Mouse (Mus musculus) embryonic fibroblast, embryonic 13.5 days (primary cell): ENCODE data around the gene Timp3. TPM values are rescaled to one million over a fixed set of nuclear protein-coding genes. Genes with fewer than 3 reads are reported as not detected.

Experiments
- H3K27ac ChIP-seq: 2 replicates; pipeline ENCODE4 v1.5.1; 2012; ENCODE audit warnings: low read length, control low read depth, inconsistent platforms; ENCODE audit not compliant: insufficient read depth
- H3K4me1 ChIP-seq: 2 replicates; pipeline ENCODE4 v1.6.1; 2011; ENCODE audit warnings: low read length; ENCODE audit not compliant: control insufficient read depth, insufficient read depth
- H3K4me3 ChIP-seq: 2 replicates; pipeline ENCODE4 v1.5.1; 2011; ENCODE audit warnings: mild to moderate bottlenecking, control low read depth, low read length; ENCODE audit not compliant: insufficient read depth
- CTCF ChIP-seq: IDR thresholded peaks from 2 replicates; pipeline ENCODE4 v1.5.1; 2011; ENCODE audit warnings: mild to moderate bottlenecking, control low read depth, low read length, moderate library complexity, borderline replicate concordance; ENCODE audit not compliant: insufficient read depth
- POLR2A ChIP-seq: IDR thresholded peaks from 2 replicates; pipeline ENCODE4 v1.6.1; 2011; ENCODE audit warnings: low read depth, mild to moderate bottlenecking, control low read depth, low read length, moderate library complexity
- polyA plus RNA-seq: library from polyadenylated mRNA; stranded (reverse); fragments of >200 nt; gene quantifications from 2 replicates; pipeline ENCODE4 v1.2.4, GENCODE M21; 2011; ENCODE audit warnings: low read depth; ENCODE audit not compliant: missing spikeins, insufficient read length

The Timp3 gene
- polyA plus RNA-seq, 1 experiment = 704 TPM

DNA sequence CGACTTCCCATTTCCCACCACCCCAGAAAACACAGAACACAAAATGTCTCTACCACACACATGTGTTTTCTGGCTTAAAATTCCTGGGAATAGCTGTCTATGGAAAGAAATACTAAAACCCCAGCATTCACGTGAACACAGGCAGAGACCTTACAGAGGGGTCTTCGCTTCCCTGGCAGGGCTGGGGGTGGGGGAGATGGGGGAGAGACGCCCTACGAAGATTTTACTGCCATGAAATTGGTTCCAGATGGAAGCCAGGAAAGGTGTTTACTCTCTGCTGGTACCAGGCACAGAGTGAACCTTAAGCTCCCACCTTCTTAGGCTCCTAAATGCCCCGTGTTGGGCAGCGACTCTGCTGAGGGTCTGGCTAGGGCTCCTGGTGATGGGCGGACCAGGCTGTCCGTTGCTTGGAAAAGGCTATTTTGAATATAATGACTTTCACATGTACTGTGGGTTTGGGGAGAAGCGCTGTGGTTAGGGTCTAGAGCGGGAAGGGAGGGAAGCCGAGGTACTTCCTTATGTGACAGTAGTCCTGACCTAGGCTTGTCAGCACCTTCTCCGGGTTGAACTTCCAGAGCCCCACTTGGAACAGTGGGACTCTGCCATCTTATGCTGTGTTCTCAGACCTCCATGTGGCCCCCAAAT is 4.6 kb upstream of the Timp3 start:
- no peak for TF ChIP-seq POLR2A
- TF ChIP-seq CTCF = no peak
- H3K27ac ChIP-seq = no peak overlapping the region
- H3K4me1 ChIP-seq = no peaks in the 10 kb centered on the region
- no peak overlapping the region for H3K4me3 ChIP-seq

DNA sequence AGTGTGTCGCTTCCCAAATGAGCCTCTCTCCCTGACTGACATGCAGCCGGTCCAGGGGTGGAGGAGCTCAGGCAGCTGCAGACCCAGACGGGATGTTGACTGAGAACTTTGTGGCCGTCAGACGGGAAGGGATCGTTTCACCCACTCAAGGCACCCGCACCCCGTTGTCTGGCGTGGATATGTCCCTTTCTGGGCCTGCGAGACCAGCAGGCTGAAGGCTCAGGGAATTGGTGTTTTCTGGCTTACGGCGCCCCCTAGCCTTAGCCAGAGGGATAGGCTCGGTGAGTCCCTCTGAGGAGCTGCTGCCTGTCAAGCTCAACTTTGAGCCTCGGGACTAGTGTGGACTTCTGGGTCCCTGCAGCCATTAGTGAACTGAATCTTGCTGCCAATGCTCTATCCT is 4.1 kb upstream of the Timp3 start:
- Histone ChIP-seq H3K4me1 (no peaks in the 10 kb centered on the region), H3K27ac (no peak overlapping the region), H3K4me3 (no peak overlapping the region)
- TF ChIP-seq POLR2A (0 out of 2 replicates have a peak, but pooled peaks have one; percentile 12), CTCF (peak; percentile 86)

DNA sequence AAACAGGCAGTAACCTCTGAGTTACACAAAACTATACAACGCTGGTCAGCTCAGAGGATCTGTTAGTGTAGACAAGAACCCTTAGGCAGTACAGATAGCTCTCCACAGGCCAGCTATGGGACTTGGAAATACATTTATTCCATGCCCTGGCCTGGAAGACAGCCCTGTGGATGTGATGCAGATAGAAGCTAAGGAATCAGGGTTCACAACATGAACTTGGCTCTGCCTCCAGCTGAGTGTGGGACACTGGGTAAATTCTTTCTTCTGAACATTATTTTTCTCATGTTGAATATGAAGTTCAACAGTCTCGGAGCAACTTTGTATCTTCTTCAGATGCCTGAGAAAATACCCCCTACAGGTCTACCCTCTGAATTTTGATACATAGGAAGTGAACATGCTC is 2.9 kb upstream of the Timp3 start:
- no peak overlapping the region for H3K4me3 ChIP-seq
- TF ChIP-seq POLR2A = no peak
- no peak for TF ChIP-seq CTCF
- H3K4me1 ChIP-seq = no peaks in the 10 kb centered on the region
- H3K27ac ChIP-seq = no peak overlapping the region

DNA sequence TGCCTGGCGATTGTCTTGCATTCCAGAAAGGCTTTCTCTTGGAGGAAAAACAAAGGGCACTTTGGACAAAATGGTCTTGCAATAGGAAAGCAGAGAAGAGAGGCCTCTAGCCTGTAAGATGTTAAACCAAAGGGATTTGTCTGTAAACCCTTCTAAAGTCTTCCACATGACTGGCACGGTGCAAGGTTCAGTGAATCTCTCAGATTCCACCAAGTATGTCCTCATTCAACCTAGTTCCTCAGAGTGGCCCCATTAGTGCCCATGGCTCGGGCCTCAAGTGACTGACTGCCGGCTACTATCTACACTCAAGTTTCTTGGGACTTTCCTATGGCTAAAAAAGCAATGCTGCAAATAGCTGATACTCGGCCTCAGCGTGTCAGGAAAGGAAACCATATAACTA is 1.8 kb upstream of the Timp3 start:
- Histone ChIP-seq H3K4me1 (no peaks in the 10 kb centered on the region), H3K27ac (no peak overlapping the region), H3K4me3 (no peak overlapping the region)
- TF ChIP-seq CTCF = no peak
- no peak for TF ChIP-seq POLR2A

DNA sequence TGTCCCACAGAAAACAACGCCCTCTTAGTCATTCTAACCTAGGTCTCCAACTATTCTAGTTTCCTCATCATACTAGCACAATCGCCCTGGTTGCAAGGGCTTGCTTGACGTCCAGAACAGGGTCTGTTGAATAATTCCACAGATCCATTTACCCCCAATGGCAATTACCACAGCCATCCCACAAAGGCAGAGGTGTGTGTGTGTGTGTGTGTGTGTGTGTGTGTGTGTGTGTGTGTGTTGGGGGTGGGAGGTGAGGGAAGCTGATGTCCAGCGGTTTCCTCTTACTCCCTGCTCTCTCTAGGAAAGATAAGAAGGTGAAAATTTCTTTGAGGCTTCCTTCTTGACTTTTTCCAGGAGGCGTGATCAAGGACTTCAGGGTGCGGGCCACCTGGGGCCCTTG is 377 bp upstream of the Timp3 start:
- Histone ChIP-seq H3K4me1 (peaks cover 2% of the 10 kb centered on the region; the same call in 1 of the 2 replicates), H3K4me3 (no peak overlapping the region; the same call in 1 of the 2 replicates), H3K27ac (no peak overlapping the region)
- TF ChIP-seq POLR2A = no peak
- no peak for TF ChIP-seq CTCF

DNA sequence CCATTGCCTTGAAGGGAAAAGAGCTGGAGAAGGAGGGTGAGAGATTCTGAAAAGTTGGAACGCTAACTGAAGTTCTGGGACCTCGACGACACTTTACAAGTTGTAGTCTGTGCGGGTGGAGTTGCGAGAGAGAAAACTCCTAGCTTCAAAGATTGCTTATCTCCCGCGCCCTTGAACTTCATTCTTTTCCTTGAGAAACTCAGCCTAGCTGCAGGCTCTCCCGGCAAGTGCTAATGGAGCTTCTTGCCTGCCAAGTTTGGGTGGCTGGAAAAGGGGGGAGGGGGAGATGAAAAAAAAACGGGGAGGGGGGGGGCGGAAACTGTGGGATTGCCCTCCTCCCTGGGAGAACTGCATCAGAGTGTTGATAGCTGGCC is 932 bp downstream of the Timp3 start:
- TF ChIP-seq CTCF = no peak
- TF ChIP-seq POLR2A = no peak
- H3K4me3 ChIP-seq = peak overlapping the region; percentile 71
- H3K27ac ChIP-seq = peak overlapping the region; percentile 72

DNA sequence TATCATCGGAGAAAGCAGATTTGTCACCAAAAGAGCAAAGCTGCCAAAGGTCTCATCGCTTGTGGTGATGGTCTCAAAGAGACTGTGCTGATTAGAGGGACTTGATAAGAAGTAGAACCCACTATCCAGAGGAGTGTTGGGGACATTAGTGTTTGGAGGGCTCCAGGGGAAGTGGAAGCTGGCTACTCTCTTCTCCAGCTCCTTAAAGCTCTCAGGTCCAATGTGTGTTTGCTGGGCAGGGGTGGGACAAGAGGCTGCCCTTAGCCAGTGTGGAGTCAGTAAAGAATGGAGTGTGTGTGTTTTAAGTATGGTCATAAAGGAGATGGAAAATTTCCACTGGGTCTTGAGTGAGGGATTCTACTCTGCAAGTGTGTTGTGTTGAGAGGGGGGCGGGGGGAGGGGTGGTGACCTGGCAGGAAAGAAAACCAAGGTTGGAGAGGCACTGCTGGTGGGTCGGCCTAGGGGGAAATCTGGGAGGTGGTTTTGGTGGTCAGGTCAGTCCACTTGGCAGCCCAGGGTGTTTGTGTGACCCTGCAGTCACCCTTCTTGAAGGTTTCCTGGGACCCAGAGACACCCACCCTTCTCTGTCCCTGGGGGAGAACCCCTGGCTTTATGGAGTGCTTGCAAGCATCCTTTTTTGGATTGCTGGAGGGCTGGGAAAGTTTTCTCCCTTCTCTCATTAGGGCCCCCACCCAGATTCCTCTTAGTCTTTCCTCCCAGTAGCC is 1.6 kb downstream of the Timp3 start:
- peak overlapping the region; percentile 71 for H3K4me3 ChIP-seq
- peaks cover 3% of the 10 kb centered on the region; the same call in 1 of the 2 replicates for H3K4me1 ChIP-seq
- peak overlapping the region; percentile 72 for H3K27ac ChIP-seq
- TF ChIP-seq POLR2A = peak; percentile 46; the same call in 1 of the 2 replicates
- TF ChIP-seq CTCF = no peak

More for the DNA sequence above, 932 bp downstream of the Timp3 start:
- peaks cover 2% of the 10 kb centered on the region; the same call in 1 of the 2 replicates for H3K4me1 ChIP-seq

DNA sequence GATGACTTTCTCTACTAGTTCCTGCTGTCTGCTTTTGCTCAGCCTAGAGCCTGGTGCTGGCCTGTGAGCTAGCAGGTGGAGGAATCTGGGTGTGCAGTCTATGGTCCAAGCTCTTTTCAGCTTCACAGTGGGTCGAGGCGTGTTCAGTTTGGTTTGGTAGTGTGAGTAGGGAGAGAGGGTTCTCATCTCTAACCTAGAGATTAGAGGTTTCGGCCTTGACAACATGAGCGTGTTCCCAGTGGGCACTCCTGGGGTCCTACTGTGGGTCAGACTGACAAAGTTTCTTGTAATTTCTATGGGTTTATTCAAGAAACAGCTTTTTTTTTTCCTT is 2.1 kb downstream of the Timp3 start:
- TF ChIP-seq POLR2A = peak; percentile 17; the same call in 1 of the 2 replicates
- no peak for TF ChIP-seq CTCF
- H3K27ac ChIP-seq = peak overlapping the region; percentile 72
- H3K4me1 ChIP-seq = peaks cover 8% of the 10 kb centered on the region; the same call in 1 of the 2 replicates
- H3K4me3 ChIP-seq = peak overlapping the region; percentile 71

DNA sequence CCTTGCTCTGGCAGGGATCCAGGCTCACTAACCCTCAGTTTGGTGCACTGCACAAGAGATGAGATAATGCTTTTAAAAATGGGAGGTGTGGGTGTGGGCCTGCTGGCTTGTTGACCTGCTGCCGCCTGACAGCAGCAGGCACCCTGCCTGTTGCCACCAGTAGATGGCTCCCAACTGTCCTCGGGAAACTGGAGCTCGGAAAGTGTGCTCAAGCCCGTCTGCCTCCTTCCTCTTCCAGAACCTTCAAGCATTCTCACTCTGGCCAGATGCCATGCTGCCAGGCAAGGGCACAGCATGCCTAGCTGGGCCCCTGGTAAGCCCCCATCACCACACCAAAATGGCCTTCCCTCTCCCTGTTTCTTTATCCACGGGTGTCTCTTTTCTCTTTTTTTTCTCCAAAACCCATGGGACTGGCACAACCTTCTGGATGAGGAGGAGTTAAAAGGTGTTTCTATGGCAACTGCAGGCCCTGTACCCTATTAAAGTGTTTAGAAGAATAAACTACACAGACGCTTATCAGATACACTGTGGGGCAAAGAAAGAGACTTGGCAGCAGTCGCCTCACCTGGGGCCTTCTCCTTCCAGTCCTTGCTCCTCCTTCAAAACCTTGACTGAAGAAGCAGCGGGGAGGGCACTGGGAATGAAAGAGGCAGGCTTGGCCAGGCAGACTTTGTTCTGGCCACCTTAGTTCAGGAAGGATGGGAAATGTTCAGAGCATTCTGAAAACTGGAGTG is 2.8 kb downstream of the Timp3 start:
- no peak for TF ChIP-seq POLR2A
- peak; percentile 89 for TF ChIP-seq CTCF
- Histone ChIP-seq H3K4me3 (peak overlapping the region; percentile 71; the same call in 1 of the 2 replicates), H3K4me1 (peaks cover 10% of the 10 kb centered on the region; the same call in 1 of the 2 replicates), H3K27ac (0 out of 2 replicates have a peak overlapping the region, but pooled peaks have one; percentile 72)

DNA sequence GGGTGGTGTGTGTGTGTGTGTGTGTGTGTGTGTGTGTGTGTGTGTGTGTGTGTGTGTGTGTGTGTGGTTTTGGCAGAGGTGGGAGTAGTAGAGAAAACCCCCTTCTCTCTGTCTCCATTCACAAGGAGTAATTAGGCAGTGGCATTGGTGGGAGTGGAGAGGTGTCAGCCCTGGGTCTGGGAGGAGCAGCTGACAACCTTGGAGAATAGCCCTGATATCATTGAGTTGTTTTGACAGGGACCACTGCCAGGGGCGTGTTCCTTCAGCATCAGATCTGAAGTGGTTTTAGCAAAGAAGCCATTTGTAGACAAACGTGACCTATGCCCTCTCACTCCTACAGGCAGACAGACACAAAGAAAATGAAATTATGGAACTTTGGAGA is 3.3 kb downstream of the Timp3 start:
- peaks cover 10% of the 10 kb centered on the region; the same call in 1 of the 2 replicates for H3K4me1 ChIP-seq
- no peak overlapping the region for H3K4me3 ChIP-seq
- TF ChIP-seq POLR2A (no peak), CTCF (no peak)
- H3K27ac ChIP-seq = no peak overlapping the region
